Mouse (Mus musculus) large intestine, adult 2 months (tissue): ENCODE data around the gene Amh. TPM values are rescaled to one million over a fixed set of nuclear protein-coding genes. Genes with fewer than 3 reads are reported as not detected.
"Not testable (repeated sequence)": the region's sequence is repeated elsewhere in the genome, so short reads cannot be mapped to it uniquely, and the experiment has no call there.

Source experiments
- DNase-seq: peaks from one replicate; pipeline ENCODE4 v3.0.0-alpha.2; 2012; ENCODE audit warnings: low read depth, low spot score
- WGBS: fragments of 180-500 bp; shearing (Covaris S2); methylation state at CpG from one replicate; pipeline ENCODE4 v1.1.7; 2018; 5-methylcytosine and 5-hydroxymethylcytosine counted together
- polyA plus RNA-seq: library from polyadenylated mRNA; depleted of rRNA; stranded (reverse); fragments of >200 nt; gene quantifications from 2 replicates; pipeline ENCODE4 v1.2.3, GENCODE M21; 2012

Gene Amh
- polyA plus RNA-seq, 1 experiment = 0.63 TPM

GRCm38 (mm10) chr10:80823847-80824643 is 19.0 kb downstream of the Amh start:
- no peak for DNase-seq
- WGBS = 34% methylated on average over 8 of the region's 8 CpGs

- 55% methylated on average over 2 of the region's 2 CpGs for WGBS
- no peak for DNase-seq
Measured at GRCm38 (mm10) chr10:80824827-80825226, 19.8 kb downstream of the Amh start.

GRCm38 (mm10) chr10:80826151-80827062 is 21.4 kb downstream of the Amh start, which contains the start of gene Oaz1:
TSS of gene Oaz1 (plus strand) at chr10:80826656.
- WGBS = under 1% methylated on average over 73 of the region's 82 CpGs

GRCm38 (mm10) chr10:80827063-80827869 is 22.2 kb downstream of the Amh start:
- DNase-seq = no peak

More at GRCm38 (mm10) chr10:80826151-80827062, 21.4 kb downstream of the Amh start, which contains the start of gene Oaz1:
- DNase-seq = peak; percentile 100

GRCm38 (mm10) chr10:80827870-80828420 is 22.9 kb downstream of the Amh start:
- no peak for DNase-seq
- WGBS = 32% methylated on average over 10 of the region's 10 CpGs

More at GRCm38 (mm10) chr10:80827063-80827869, 22.2 kb downstream of the Amh start:
- 2% methylated on average over 29 of the region's 29 CpGs for WGBS

GRCm38 (mm10) chr10:80828587-80828986 is 23.5 kb downstream of the Amh start:
- 48% methylated on average over 9 of the region's 9 CpGs for WGBS
- DNase-seq = not testable (repeated sequence)

GRCm38 (mm10) chr10:80829359-80830278 is 24.6 kb downstream of the Amh start:
- no peak for DNase-seq
- 38% methylated on average over 1 of the region's 1 CpGs for WGBS

GRCm38 (mm10) chr10:80831136-80831535 is 26.1 kb downstream of the Amh start:
- no peak for DNase-seq
- WGBS = 20% methylated on average over 9 of the region's 9 CpGs

- 58% methylated on average over 7 of the region's 7 CpGs for WGBS
- DNase-seq = no peak
Measured at GRCm38 (mm10) chr10:80832818-80833217, 27.8 kb downstream of the Amh start.

- WGBS = 50% methylated on average over 30 of the region's 30 CpGs
- DNase-seq = no peak
Measured at GRCm38 (mm10) chr10:80835617-80836016, 30.6 kb downstream of the Amh start.

GRCm38 (mm10) chr10:80836949-80837379 is 31.9 kb downstream of the Amh start:
- DNase-seq = no peak
- WGBS = 43% methylated on average over 7 of the region's 7 CpGs

- 29% methylated on average over 2 of the region's 2 CpGs for WGBS
- DNase-seq = no peak
Measured at GRCm38 (mm10) chr10:80837827-80838226, 32.8 kb downstream of the Amh start.

- 43% methylated on average over 2 of the region's 2 CpGs for WGBS
- no peak for DNase-seq
Measured at GRCm38 (mm10) chr10:80838346-80838912, 33.4 kb downstream of the Amh start.

GRCm38 (mm10) chr10:80839848-80840247 is 34.8 kb downstream of the Amh start:
- 52% methylated on average over 6 of the region's 6 CpGs for WGBS
- no peak for DNase-seq

GRCm38 (mm10) chr10:80841685-80842084 is 36.6 kb downstream of the Amh start:
- WGBS = 82% methylated on average over 2 of the region's 2 CpGs

GRCm38 (mm10) chr10:80842334-80842733 is 37.3 kb downstream of the Amh start:
- WGBS = 78% methylated on average over 15 of the region's 15 CpGs
- no peak for DNase-seq

More at GRCm38 (mm10) chr10:80841685-80842084, 36.6 kb downstream of the Amh start:
- DNase-seq = no peak

GRCm38 (mm10) chr10:80843087-80843930 is 38.3 kb downstream of the Amh start:
- no peak for DNase-seq
- WGBS = 11% methylated on average over 32 of the region's 32 CpGs
